Mouse (Mus musculus) left cerebral cortex, adult 2 months (tissue): ENCODE data around the gene Gins3. TPM values are rescaled to one million over a fixed set of nuclear protein-coding genes. Genes with fewer than 3 reads are reported as not detected.
"Not testable (repeated sequence)": the region's sequence is repeated elsewhere in the genome, so short reads cannot be mapped to it uniquely, and the experiment has no call there.

Source experiments
- DNase-seq, 2 experiments: peaks; one replicate each; pipeline ENCODE4 v3.0.0; 2021 to 2022; ENCODE audit warnings: low spot score in 2 of 2, mixed read lengths in 1 of 2; ENCODE audit errors: extremely low spot score in 1 of 2
- H3K27ac ChIP-seq: fragments of 200-600 bp; 2 replicates; pipeline ENCODE4 v1.8.1; 2022
- H3K4me3 ChIP-seq: fragments of 200-600 bp; 2 replicates; pipeline ENCODE4 v1.8.1; 2022
- CTCF ChIP-seq: fragments of 200-600 bp; IDR thresholded peaks from 2 replicates; pipeline ENCODE4 v1.8.1; 2022; ENCODE audit warnings: antibody characterized with exemption, mild to moderate bottlenecking, moderate library complexity
- intact Hi-C: fragments of 180-260 bp; cut with DNase I; formaldehyde crosslinking; loops from one replicate; pipeline ENCODE4 v1.15.1; 2025
- total RNA-seq, 2 experiments: library from RNA; stranded (reverse); gene quantifications; 2 replicates each; pipeline ENCODE4 v1.2.3; 2021

The Gins3 gene
- total RNA-seq, 2 experiments from 2014 or later = 2.8 to 3.3 TPM

DNA sequence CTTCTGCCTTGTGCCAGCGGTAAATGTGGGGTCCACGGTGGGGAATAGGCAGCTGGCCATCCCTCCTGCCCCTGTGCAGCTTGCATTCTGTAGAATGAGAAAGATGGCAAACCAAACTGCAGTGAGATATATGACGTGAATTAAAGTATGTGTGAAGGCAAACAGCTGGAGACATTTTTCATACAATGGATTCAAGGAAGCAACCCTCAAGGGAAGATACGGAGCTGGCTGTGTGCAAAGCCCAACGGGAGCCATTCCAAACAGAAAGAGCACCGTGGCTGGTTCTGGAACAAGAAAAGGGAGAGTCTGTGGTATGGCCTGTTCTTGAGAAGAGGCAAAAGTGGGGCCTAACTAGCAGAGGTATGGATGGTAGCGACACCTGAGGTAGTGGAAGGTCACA is 22.6 kb downstream of the Gins3 start:
- intact Hi-C loops = no loop called here
- no peak overlapping the region for H3K4me3 ChIP-seq
- no peak for DNase-seq
- no peak overlapping the region for H3K27ac ChIP-seq
- TF ChIP-seq CTCF = no peak

DNA sequence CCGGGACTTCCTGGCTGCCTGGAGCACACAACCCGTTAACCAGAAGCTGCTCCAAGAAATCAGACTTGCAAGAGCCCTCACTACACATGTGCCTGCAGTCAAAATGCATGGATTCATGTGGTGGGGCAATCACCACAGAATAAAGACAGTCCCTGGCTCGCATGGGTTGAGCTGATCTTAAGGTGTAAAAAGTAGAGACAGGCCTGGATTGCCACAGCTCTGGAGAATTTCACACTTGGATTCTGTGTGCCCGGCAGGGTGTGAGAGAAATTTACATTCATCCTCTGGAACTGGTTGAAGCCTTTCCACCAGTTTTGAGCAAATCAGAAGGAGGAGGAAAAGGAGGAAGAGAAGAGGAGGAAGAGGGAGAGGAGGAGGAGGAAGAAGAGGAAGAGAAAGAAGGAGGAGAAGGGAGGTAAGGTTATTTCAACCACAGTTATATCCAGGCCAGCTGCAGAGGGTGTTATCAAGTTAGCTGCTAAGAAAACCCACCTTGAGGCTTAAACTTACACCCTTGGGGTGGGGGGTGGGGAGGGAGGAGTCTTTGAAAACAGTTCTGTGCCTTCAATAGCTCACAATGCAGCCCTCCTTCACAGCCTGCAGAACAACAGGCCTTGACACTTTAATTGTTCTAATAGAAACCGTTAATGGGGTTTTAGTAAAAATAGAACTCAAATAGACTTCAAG is 23.2 kb downstream of the Gins3 start:
- H3K4me3 ChIP-seq = no peak overlapping the region
- DNase-seq = no peak
- intact Hi-C loops = no loop called here
- H3K27ac ChIP-seq = no peak overlapping the region
- TF ChIP-seq CTCF = no peak

DNA sequence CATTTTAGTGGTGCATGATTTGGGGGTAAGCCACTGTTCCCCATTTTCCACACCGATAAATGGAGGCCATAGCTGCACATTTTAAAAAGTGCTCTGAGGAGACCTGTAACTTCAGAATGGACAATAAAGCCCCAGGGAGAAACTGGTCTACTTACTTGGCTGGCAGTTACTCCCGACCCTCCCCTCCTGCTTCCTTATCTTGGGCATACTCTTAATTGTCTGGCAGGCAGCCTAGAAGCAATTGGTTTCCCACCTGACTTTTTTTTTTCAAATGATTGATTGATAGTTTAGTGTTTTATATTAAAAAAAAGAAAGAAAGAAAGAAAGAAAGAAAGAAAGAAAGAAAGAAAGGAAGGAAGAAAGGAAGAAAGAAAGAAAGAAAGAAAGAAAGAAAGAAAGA is 24.3 kb downstream of the Gins3 start:
- H3K27ac ChIP-seq = no peak overlapping the region
- intact Hi-C loops = no loop called here
- TF ChIP-seq CTCF = no peak
- DNase-seq = no peak
- H3K4me3 ChIP-seq = no peak overlapping the region

DNA sequence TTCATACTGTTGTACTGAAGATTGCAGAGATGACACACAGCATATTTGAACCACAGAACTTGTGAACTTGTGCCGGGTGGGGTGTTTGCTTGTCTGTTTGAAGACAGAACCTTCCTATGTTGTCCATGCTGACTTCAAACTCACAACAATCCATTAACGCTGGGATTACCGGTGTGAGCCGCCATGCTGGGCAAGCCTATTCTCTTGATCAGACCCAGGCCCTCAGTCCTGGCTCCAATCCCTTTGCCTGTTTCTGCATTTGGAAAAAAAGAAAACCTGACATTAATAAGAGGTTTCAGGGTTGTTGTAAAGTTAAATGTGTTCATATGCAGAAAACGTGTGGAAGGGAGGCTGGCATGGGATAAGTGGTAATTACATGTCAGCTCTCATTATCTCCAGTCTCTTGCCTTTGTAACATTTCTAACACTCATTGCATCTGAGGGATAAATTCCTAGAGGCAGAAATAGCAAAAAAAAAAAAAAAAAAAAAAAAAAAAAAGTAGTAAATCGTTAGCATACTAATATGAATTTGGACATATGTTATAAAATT is 27.2 kb downstream of the Gins3 start:
- intact Hi-C loops = no loop called here
- TF ChIP-seq CTCF = no peak
- Histone ChIP-seq H3K4me3 (no peak overlapping the region), H3K27ac (no peak overlapping the region)
- no peak for DNase-seq

DNA sequence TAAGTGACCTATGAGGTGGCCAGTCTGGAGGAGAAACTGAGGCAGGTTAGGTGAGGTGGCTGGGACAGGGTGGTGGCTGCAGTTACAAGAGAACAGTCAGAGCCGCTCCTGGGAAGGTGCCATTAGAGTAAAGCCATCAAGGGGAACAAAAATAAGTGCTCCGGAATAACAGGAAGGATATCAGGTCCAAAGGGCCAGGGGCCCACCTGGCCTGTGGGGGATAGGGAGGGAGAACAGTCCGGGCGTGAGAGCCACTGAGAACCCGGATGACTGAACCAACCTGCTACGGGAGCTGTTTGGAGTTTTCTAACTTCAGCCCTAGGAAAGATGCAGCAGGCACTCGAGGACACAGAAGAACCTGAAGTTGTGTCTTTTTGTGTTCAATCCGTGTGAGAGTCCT is 27.8 kb downstream of the Gins3 start:
- TF ChIP-seq CTCF = no peak
- H3K4me3 ChIP-seq = no peak overlapping the region
- intact Hi-C loops = no loop called here
- no peak overlapping the region for H3K27ac ChIP-seq
- no peak for DNase-seq

DNA sequence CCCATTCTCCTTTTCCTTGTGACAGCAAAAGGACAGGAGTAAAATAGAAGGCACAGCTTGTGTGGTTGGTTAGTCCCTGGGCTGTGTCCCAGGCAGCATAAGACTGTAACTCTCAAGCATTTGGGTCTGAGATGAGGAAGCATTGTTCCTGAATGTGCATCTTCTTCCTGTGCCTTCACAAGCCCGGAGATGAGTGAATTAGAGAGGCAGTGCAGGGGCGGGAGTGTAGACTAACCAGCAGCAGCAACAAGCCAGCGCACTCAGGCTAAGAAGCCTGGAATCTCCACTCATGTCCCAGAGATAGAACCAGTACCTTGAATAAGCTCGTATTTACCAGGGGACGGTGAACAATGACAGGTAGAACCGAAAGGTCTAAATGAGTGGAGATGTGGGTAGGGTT is 28.3 kb downstream of the Gins3 start:
- intact Hi-C loops = no loop called here
- DNase-seq = no peak
- H3K27ac ChIP-seq = no peak overlapping the region

DNA sequence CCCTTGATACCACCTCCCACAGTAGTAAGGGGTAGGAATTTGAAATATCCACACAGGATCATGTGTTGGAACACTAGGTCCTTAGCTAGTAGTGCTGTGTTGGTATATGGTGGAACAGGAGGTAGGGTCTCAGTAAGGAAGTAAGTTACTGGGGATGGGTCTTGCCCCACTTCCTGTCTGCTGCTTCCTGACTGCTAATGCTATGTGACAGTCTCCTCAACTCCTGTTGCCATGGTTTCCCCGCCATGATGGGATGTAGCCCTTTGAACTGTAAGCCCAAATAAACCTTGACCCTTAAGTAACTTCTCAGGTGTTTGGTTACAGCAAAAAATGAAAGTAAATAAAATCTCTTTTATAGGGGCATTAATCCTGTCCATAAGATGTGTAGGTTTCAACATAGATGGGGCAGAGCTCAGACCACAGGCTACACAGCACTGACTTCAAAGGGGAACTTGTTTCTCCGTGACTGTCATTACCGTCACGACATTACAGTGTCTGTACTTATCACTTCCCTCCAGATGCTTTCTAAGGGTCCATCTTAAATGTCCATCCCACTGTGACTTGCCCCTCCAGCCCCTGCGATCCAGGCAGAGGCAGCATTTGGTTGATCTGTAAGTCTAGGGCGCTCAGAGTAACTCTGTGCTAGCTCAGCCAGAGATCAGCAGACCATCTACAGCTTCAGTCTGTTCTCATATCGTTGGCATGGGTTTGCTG is 29.8 kb downstream of the Gins3 start:
- Histone ChIP-seq H3K4me3 (no peak overlapping the region), H3K27ac (no peak overlapping the region)
- TF ChIP-seq CTCF = no peak
- intact Hi-C loops = no loop called here
- no peak for DNase-seq

More for the DNA sequence above, 28.3 kb downstream of the Gins3 start:
- no peak overlapping the region for H3K4me3 ChIP-seq
- TF ChIP-seq CTCF = no peak

DNA sequence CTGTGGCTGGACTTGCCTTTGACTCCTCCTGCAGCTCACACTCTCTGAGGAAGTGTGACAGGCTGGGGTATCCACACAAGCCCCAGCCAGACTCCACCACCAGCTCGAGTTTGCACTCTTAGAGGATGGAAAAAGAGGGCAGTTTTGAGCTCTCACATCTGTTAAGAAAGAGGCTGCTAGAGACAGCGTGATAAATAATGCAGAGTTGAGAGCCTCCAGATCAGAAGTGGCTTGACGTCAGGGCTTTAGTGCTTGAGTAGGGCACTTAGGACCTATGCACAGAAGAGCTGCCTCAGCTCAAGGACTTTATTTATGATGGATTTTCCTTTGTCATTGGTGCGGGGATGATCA is 30.3 kb downstream of the Gins3 start:
- H3K27ac ChIP-seq = no peak overlapping the region
- intact Hi-C loops = no loop called here
- no peak overlapping the region for H3K4me3 ChIP-seq
- DNase-seq = no peak
- TF ChIP-seq CTCF = no peak

DNA sequence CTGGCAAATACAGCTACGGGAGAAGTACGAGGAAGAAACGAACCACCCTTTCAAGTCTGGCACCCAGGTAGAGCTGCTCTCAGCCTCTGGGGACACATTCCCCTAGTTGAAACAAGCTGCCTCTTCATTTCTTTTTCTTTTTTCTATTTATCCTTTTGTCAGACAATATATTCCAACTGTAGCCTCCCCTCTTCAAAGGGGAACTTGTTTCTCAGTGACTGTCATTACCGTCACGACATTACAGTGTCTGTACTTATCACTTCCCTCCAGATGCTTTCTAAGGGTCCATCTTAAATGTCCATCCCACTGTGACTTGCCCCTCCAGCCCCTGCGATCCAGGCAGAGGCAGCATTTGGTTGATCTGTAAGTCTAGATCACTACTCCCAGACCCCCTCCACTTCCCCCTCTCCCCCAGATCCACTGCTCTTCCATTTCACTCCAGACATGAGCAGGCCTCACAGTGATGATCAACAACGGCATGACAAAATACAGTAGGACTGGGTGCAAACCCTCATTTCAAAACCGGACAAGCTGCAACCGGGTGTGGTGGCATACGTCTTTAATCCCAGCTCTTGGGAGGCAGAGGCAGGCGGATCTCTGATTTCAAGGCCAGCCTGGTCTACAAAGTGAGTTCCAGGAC is 32.7 kb downstream of the Gins3 start:
- intact Hi-C loops, DNase-seq, H3K4me3 ChIP-seq, H3K27ac ChIP-seq: not testable (repeated sequence)

DNA sequence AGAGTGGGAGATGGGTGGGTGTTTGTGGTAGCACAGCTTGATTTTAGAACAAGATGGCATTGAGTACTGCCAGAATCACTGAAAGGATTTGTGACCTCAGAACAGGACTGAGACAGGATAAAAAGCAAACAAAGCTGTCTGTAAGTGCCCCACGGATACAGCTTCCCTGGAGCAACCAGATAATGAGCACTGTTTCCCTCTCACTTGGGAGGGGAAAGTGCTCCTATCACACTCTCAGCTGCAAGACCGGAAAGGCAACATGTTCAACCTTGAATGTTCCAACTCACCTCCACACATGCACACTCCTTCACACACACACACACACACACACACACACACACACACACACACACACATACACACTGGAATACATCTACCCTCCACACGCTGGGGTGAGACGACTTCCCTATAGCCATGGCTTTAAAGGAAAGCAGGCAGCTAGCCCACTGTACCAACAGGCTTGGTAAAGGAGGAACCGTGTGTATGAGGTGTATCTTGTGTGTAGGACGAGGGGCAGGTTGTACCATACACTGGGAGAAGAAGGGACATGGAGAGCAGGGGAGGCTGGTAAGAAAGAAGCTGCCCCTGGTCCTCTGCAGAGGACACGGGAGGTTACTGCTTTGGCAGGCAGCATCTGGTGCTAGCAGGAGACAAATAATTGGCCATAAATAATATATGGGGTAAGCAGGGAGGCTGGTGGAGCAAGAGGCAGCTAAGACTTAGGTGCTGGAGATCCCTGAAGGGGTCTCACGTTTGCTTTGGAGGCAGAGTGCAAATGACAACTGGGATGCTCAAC is 35.1 kb downstream of the Gins3 start:
- TF ChIP-seq CTCF = no peak
- intact Hi-C loops = no loop called here
- no peak overlapping the region for H3K4me3 ChIP-seq
- no peak overlapping the region for H3K27ac ChIP-seq
- no peak for DNase-seq

DNA sequence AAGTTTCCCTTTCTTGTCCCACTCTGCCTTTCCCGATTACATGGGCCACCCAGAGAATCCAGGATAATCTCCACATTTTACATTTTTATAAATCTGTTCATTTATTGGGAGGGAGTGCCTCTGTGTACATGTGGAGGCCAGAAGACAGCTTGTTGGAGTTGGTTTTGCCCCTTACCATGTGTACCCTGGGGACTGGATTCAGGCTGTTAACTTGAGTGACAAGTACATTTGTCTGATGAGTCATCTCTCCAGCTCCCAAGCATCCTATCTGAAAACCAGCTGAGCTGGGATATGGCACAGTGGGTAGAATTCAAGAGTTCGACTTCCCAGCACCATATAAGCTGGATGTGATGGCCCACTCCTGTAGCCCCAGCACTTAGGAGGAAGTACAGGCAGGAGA is 36.7 kb downstream of the Gins3 start:
- H3K4me3 ChIP-seq = no peak overlapping the region
- no peak overlapping the region for H3K27ac ChIP-seq
- DNase-seq = no peak
- no peak for TF ChIP-seq CTCF
- intact Hi-C loops = no loop called here

DNA sequence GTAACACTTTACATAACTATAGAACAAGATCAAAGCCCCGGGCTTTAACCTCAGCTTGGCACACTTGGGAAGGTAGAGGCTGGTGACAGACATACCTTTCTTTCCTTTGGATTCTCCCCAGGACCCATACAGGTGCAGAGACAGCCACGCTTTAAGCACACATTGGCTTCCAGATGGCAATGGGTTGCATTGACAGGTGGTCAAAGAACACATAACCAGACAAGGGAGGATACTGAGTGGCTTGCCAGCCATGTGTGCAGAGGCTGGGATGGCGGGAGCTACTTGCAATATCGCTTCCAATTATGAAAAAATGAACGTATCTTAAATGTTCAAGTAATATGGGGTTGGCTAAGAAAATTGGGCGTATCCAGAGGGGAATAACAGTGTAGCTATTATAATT is 38.6 kb downstream of the Gins3 start:
- no peak for DNase-seq
- TF ChIP-seq CTCF = no peak
- Histone ChIP-seq H3K4me3 (no peak overlapping the region), H3K27ac (no peak overlapping the region)
- intact Hi-C loops = no loop called here
